Comparison of ENCODE assay signal across 11 mouse cellular contexts in the genomic region with DNA sequence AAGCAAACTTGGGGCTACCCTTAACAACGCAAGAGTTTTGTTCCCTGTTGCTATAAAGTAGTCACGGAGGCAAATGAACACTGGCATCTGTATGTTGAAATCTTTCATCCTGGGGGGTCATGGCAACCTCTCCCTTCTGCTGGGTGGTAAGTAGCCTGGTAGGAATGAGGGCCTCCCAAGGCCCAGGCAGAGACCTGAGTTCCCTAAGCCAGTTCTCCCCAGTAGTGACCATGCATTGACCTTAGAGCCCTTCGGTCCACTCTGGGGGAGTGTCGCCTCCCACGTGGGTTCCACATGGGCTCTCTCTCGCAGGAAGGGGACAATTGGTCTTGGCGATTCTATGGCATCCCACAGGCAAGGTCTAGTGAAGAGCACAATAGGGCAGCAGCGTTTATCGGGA. TPM values are rescaled to one million over a fixed set of nuclear protein-coding genes. Genes with fewer than 3 reads are reported as not detected.
"Had no signal": no experiment of that assay in that cellular context is flagged by ENCODE, and none has a peak within 500 bp of the region (broad histone marks: within the 10 kb centered on the region; RNA-seq: fewer than 3 reads in every experiment).

No protein-coding gene starts in this region.

- H3K4me3 ChIP-seq: limb, embryonic 12.5 days; midbrain, embryonic 12.5 days had no signal

- H3K36me3 ChIP-seq: midbrain, embryonic 12.5 days had no signal

- ATAC-seq: intestine, postnatal 0 days had no signal

- H3K9me3 ChIP-seq: limb, embryonic 12.5 days; midbrain, embryonic 12.5 days had no signal

- H3K27ac ChIP-seq: limb, embryonic 12.5 days; midbrain, embryonic 12.5 days had no signal

- DNase-seq: kidney, adult 8-10 months; layer of hippocampus, postnatal 36 days; lung, embryonic 14.5 days; lung, postnatal 10 days; lung, postnatal 4 days; right cerebral cortex, postnatal 14 days; thymus, adult 18-20 months; thymus, postnatal 14 days had no signal

- H3K27me3 ChIP-seq: limb, embryonic 12.5 days; midbrain, embryonic 12.5 days had no signal

- H3K9ac ChIP-seq: limb, embryonic 12.5 days; midbrain, embryonic 12.5 days had no signal

RNA-seq across cellular contexts. Expression of gene Tubb1, which starts 10.5 kb away (rescaled TPM):
- polyA plus RNA-seq: intestine, postnatal 0 days had no signal
